ENCODE assay signal across 8 mouse cellular contexts in the genomic region with DNA sequence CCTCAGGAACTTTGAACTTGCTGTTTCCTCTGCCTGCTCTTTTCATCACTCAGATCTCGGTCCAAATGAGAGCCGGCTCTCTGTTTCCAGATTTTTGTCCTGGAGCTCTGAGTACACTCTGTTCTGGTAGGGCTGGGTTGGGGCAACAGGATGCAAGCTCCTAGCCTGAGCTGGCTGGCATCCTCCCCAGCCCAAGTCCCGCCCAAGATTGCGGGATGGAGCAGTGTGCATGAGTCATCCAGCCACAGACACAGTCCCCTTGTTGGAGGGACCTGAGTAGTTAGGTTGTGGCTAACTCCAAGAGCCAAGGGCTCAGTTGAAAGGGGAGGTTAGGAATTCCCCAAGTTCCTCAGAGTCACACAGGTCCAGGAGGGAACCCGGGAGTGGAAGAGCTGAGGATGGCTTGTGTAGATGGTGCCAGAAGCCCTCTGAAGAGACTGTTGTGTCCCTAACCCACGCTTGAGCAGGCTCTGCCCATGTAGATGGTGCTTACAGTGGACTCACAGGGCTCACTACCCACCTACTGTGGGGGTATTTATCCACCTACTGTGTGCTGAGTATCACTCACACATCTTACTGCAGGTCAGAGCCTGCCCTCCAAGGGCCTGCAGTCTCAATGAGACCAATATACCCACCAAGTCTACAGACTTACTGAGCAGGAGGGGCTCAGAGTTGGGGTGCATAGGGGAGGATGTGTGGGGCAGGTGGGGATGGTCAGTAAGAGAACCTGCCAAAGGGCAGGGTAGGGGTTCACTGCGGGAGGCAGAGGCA. TPM values are rescaled to one million over a fixed set of nuclear protein-coding genes. Genes with fewer than 3 reads are reported as not detected.
DNase-seq lines count a peak whose midpoint lies in the region; ATAC-seq lines count a peak whose summit lies in the region.

No protein-coding gene starts in this region.

- H3K36me3 ChIP-seq in midbrain, embryonic 11.5 days (ENCODE audit: control insufficient read depth, insufficient read depth, low read length) = no peaks in the 10 kb centered on the region
- no peaks in the 10 kb centered on the region for H3K36me3 ChIP-seq in midbrain, embryonic 15.5 days (replicated peaks)

- no peak overlapping the region for H3K4me2 ChIP-seq in midbrain, embryonic 11.5 days
- no peak overlapping the region for H3K4me2 ChIP-seq in midbrain, embryonic 15.5 days

- H3K27me3 ChIP-seq in midbrain, embryonic 11.5 days (ENCODE audit: control insufficient read depth, insufficient read depth, low read length) = no peaks in the 10 kb centered on the region
- H3K27me3 ChIP-seq in midbrain, embryonic 15.5 days (replicated peaks) = no peaks in the 10 kb centered on the region

- H3K27ac ChIP-seq in midbrain, embryonic 11.5 days (ENCODE audit: low read depth, low read length) = no peak overlapping the region
- no peak overlapping the region for H3K27ac ChIP-seq in midbrain, embryonic 15.5 days

- peak; percentile 72 for DNase-seq in midbrain, embryonic 11.5 days (ENCODE audit: low spot score, missing footprints)
- peak; percentile 87 for DNase-seq in adrenal gland, adult 8-10 months
- DNase-seq in heart, postnatal 14 days = peak; percentile 63 to 70
- no peak for DNase-seq in cerebellum, adult 11-12 months
- no peak for DNase-seq in cerebellum, adult 8-10 months
- no peak for DNase-seq in cerebellum, adult 9-10 months

- no peak overlapping the region for H3K4me3 ChIP-seq in midbrain, embryonic 11.5 days (ENCODE audit: low read depth, low read length)
- H3K4me3 ChIP-seq in midbrain, embryonic 15.5 days = no peak overlapping the region

- no peaks in the 10 kb centered on the region for H3K9me3 ChIP-seq in midbrain, embryonic 11.5 days (ENCODE audit: control insufficient read depth, low read length)
- H3K9me3 ChIP-seq in midbrain, embryonic 15.5 days = no peaks in the 10 kb centered on the region

- intact Hi-C loops in heart, postnatal 14 days (cut with DNase I) = no loop called here

- H3K4me1 ChIP-seq in midbrain, embryonic 11.5 days (ENCODE audit: control insufficient read depth, insufficient read depth, low read length) = no peaks in the 10 kb centered on the region
- H3K4me1 ChIP-seq in midbrain, embryonic 15.5 days = no peaks in the 10 kb centered on the region

- WGBS in midbrain, embryonic 11.5 days = 88% methylated on average over 7 of the region's 7 CpGs
- 88% methylated on average over 7 of the region's 7 CpGs for WGBS in midbrain, embryonic 15.5 days

- no peak overlapping the region for H3K9ac ChIP-seq in midbrain, embryonic 11.5 days (ENCODE audit: low read length)
- no peak overlapping the region for H3K9ac ChIP-seq in midbrain, embryonic 15.5 days

- ATAC-seq in midbrain, embryonic 11.5 days (ENCODE audit: low FRiP score) = no peak
- no peak for ATAC-seq in midbrain, embryonic 15.5 days (replicated peaks)
- ATAC-seq in monocyte, adult 5-6 weeks (replicated peaks; ENCODE audit: insufficient number of reproducible peaks, low FRiP score, low TSS enrichment, poor library complexity, severe bottlenecking) = peak; percentile 55

RNA-seq across cellular contexts. Expression of gene Jade2, which starts 17.0 kb away (rescaled TPM):
- 0.20 and 0.22 TPM in 2 replicates for polyA plus RNA-seq in midbrain, embryonic 11.5 days (2014; fragmentation: Nextera tagmentation; extraction: Ambion mirVana)
- polyA plus RNA-seq in midbrain, embryonic 15.5 days (2015; fragmentation: Nextera tagmentation; extraction: Ambion mirVana) = 0.56 and 0.68 TPM in 2 replicates
- total RNA-seq in adrenal gland, adult 8-10 months (2022) = 10 to 100 TPM; 21.1 to 36.2 (median 30.3) TPM
- total RNA-seq in heart, postnatal 14 days (2021) = 1 to 10 TPM; 8.3 to 10.0 TPM
- total RNA-seq in monocyte, adult 5-6 weeks (2017) = 33.1 to 54.1 TPM (median 36.5 TPM) in 3 replicates

Comparison
In these comparisons a context has a peak if more than half of its experiments do, and no peak if none do; other contexts are left out.
1. DNase-seq: peak in midbrain, embryonic 11.5 days (single experiment), adrenal gland, adult 8-10 months (single experiment) and heart, postnatal 14 days (2 of 2); none in cerebellum, adult 11-12 months (single experiment), cerebellum, adult 8-10 months (single experiment) and cerebellum, adult 9-10 months (single experiment).